Mouse (Mus musculus): Measurements from ENCODE around the gene Rin3. TPM values are rescaled to one million over a fixed set of nuclear protein-coding genes. Genes with fewer than 3 reads are reported as not detected.
A peak's percentile ranks its signal among the peaks of the same experiment; 100 is the strongest.

Rin3 gene
- polyA plus RNA-seq, 1 experiment from 2014 or later = 4.2 TPM

DNA sequence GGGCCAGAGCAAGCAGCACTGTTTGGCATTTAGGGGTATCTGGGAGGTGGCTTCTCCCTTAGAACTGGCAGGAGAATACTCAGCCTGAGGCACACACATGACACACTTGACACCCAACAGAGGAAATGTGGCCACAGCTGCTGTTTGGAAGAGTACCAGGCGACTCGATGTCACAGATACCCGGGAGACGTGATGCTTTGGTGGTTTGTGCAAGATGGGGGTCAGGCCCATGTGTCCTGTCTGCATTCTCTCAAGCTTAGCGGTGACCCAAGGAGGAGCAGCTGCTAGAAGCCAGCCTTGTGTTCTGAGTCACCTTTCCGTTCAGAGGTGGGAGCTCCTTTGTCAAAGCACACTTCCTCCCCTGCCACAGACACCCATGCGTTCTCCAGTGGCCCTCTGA is 12.4 kb downstream of the Rin3 start:
- Histone ChIP-seq H3K27me3 (ENCODE audit: low read depth, poor library complexity, severe bottlenecking) (no peaks in the 10 kb centered on the region), H3K4me1 (0 out of 2 replicates have a peak, but pooled peaks cover 2% of the 10 kb centered on the region), H3K27ac (replicated peaks) (no peak overlapping the region), H3K36me3 (no peaks in the 10 kb centered on the region), H3K9me3 (replicated peaks) (no peaks in the 10 kb centered on the region), H3K4me3 (no peak overlapping the region)
- DNase-seq (ENCODE audit: low spot score) = no peak
- 85% methylated on average over 7 of the region's 7 CpGs for WGBS

DNA sequence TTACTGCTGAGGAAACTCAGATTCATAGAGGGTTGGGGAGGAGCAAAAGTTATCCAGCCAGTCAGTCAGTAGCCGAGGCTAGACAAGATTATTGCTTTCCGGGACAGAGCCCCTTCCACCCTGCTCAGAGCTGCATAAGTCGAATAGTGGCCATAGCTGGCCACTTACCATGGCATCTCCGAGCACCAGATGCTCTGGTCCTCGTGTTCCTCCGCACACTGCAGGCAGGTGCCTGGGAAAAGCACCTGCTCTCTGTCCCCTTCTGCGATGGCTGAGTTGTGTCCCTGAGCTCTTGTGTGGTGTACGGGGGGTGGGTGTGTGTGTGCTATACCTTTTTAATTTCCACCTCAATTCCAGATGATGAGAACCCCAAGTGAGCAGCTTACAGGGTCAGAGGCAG is 12.8 kb downstream of the Rin3 start:
- H3K27ac ChIP-seq (replicated peaks) = no peak overlapping the region
- H3K36me3 ChIP-seq = no peaks in the 10 kb centered on the region
- no peaks in the 10 kb centered on the region for H3K27me3 ChIP-seq (ENCODE audit: low read depth, poor library complexity, severe bottlenecking)
- 0 out of 2 replicates have a peak, but pooled peaks cover 2% of the 10 kb centered on the region for H3K4me1 ChIP-seq
- no peak for DNase-seq (ENCODE audit: low spot score)
- no peak overlapping the region for H3K4me3 ChIP-seq
- H3K9me3 ChIP-seq (replicated peaks) = no peaks in the 10 kb centered on the region
- WGBS = 87% methylated on average over 8 of the region's 8 CpGs

DNA sequence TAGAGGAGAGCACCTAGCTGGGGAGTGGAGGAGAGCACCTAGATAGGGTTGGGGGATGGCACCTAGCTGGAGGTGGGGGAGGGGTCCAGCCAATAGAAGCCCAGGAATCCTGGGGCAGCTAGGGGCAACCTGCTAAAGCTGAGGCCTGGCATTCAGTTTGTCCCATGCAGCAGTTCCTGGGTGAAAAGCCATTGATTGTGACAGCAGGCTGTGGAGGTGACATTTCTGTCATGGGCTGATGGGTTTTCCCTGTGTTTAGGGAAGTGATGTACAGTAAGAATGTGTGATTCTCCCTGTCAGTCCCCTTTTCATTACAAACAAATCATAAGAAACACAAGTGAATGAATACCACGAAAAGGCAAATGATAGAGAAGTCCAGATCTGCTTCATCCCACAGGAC is 13.5 kb downstream of the Rin3 start:
- 77% methylated on average over 1 of the region's 1 CpGs for WGBS
- Histone ChIP-seq H3K4me1 (0 out of 2 replicates have a peak, but pooled peaks cover 2% of the 10 kb centered on the region), H3K9me3 (replicated peaks) (no peaks in the 10 kb centered on the region), H3K36me3 (no peaks in the 10 kb centered on the region), H3K27ac (replicated peaks) (no peak overlapping the region), H3K27me3 (ENCODE audit: low read depth, poor library complexity, severe bottlenecking) (no peaks in the 10 kb centered on the region), H3K4me3 (no peak overlapping the region)
- DNase-seq (ENCODE audit: low spot score) = no peak

DNA sequence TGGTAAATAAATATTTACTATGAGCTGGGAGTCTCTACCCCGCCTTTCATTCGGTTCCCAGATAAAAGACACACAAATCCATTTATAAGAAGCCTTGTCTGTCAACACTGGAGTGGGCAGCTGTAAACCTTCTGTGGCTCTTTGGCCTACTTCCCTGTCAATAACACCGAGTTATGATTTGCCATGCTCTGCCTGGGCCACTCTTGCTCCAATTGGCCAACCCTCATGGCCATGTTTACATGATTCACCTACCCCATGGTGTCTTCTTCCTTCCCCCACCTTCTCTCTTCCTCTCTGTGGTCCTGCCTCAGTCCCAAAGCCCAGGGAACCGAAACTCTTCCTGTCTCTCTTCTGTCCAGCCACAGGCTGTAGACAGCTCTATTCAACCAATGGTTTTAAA is 14.1 kb downstream of the Rin3 start:
- 83% methylated on average over 4 of the region's 4 CpGs for WGBS
- Histone ChIP-seq H3K27me3 (ENCODE audit: low read depth, poor library complexity, severe bottlenecking) (no peaks in the 10 kb centered on the region), H3K4me1 (peaks cover 3% of the 10 kb centered on the region; the same call in 1 of the 2 replicates), H3K4me3 (no peak overlapping the region), H3K36me3 (no peaks in the 10 kb centered on the region), H3K27ac (replicated peaks) (no peak overlapping the region), H3K9me3 (replicated peaks) (no peaks in the 10 kb centered on the region)
- no peak for DNase-seq (ENCODE audit: low spot score)

DNA sequence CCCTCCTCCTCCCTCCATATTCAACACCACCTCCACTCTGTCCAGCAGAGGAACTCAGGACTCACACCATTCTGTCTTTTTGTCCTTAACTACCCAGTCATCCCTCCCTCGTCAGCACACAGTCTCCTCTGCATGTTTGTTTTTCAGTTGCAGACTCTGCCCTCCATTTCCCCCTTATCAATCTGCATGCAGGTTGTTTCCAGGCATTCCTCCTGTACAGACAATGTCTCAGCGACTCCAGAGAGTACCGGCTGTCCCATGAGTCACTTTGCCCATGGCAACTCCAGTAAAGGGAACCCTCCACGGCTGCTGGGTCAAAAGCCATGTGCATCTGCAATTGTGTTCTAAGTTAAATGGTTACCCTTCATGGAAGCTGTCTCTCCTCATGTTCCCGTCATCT is 16.4 kb downstream of the Rin3 start:
- Histone ChIP-seq H3K4me3 (no peak overlapping the region), H3K27me3 (ENCODE audit: low read depth, poor library complexity, severe bottlenecking) (no peaks in the 10 kb centered on the region), H3K4me1 (peaks cover 23% of the 10 kb centered on the region), H3K9me3 (replicated peaks) (no peaks in the 10 kb centered on the region), H3K36me3 (no peaks in the 10 kb centered on the region), H3K27ac (replicated peaks) (no peak overlapping the region)
- WGBS = 77% methylated on average over 5 of the region's 5 CpGs
- no peak for DNase-seq (ENCODE audit: low spot score)

DNA sequence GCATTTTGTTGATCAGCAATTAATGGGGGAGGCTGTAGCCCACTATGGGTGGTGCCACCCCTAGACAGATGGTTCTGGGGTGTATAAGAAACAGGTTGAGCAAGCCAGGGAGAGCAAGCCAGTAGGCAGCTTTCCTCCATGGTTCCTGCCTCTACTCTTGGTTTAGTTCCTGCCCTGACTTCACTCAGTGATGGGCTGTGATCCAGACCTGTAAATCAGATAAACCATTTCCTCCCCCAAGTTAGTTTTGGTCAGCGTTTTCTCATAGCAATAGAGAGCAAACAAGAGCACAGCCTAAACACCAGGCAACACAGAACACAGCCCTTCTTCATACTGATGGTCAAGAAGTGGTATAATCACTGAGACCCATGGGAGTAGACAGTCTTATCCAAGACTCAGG is 18.7 kb downstream of the Rin3 start:
- H3K36me3 ChIP-seq = no peaks in the 10 kb centered on the region

DNA sequence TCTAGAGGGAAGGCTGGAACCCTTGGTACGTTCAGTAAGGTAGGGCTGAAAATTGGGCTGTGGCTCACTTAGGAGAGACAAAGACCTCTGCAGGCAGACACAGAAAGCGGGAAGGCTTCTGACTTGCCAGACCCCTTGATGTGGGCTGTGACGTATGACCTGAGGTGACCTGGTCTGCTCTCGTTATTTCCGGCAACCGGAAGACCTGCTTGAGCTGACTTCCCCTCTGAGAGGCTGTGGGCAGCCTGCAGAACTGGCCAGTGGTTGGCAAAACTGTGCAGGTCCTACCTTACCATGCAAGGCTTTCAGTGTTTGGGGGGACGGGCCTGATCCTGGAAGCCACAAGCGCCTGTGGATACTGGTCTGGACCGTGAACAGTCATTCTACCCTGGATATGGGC is 19.5 kb downstream of the Rin3 start:
- no peak for DNase-seq (ENCODE audit: low spot score)
- WGBS = 90% methylated on average over 9 of the region's 9 CpGs
- no peak overlapping the region for H3K27ac ChIP-seq (replicated peaks)
- H3K36me3 ChIP-seq = no peaks in the 10 kb centered on the region
- H3K27me3 ChIP-seq (ENCODE audit: low read depth, poor library complexity, severe bottlenecking) = no peaks in the 10 kb centered on the region
- no peaks in the 10 kb centered on the region for H3K9me3 ChIP-seq (replicated peaks)
- peaks cover 29% of the 10 kb centered on the region for H3K4me1 ChIP-seq
- H3K4me3 ChIP-seq = no peak overlapping the region

More for the DNA sequence above, 18.7 kb downstream of the Rin3 start:
- H3K4me3 ChIP-seq = no peak overlapping the region
- H3K27me3 ChIP-seq (ENCODE audit: low read depth, poor library complexity, severe bottlenecking) = no peaks in the 10 kb centered on the region
- no peak for DNase-seq (ENCODE audit: low spot score)
- H3K9me3 ChIP-seq (replicated peaks) = no peaks in the 10 kb centered on the region
- peaks cover 29% of the 10 kb centered on the region for H3K4me1 ChIP-seq
- 70% methylated on average over 1 of the region's 1 CpGs for WGBS
- H3K27ac ChIP-seq (replicated peaks) = no peak overlapping the region

DNA sequence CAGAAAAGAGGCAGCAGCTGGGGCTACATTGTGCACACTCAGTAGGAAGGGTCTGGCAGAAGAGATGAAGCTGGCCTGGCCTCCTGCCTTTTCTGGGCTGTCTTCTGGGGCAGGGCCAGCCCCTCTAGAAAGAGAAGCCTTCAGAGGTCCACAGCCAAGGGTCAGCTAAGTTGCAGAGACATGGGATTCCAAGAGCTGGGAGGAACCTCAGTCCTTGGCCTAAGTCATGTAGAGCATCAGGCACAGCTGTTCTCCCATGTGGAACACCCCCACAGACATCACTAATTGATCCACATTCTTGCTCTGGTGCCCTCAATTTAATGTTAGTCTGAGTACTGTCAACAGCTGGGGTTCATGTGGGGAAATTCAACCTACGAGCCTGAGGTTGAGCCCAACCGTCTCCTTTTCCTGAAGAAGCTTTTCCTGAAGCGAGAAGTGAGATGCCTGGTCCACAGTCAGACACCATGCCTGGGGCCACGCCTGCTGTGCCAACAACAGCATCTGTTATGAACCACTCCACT is 20.0 kb downstream of the Rin3 start:
- Histone ChIP-seq H3K4me3 (no peak overlapping the region), H3K9me3 (replicated peaks) (no peaks in the 10 kb centered on the region), H3K27me3 (ENCODE audit: low read depth, poor library complexity, severe bottlenecking) (no peaks in the 10 kb centered on the region), H3K27ac (replicated peaks) (peak overlapping the region; percentile 49; the same call in 1 of the 2 replicates), H3K4me1 (peaks cover 29% of the 10 kb centered on the region), H3K36me3 (no peaks in the 10 kb centered on the region)
- no peak for DNase-seq (ENCODE audit: low spot score)
- WGBS = 74% methylated on average over 4 of the region's 4 CpGs

DNA sequence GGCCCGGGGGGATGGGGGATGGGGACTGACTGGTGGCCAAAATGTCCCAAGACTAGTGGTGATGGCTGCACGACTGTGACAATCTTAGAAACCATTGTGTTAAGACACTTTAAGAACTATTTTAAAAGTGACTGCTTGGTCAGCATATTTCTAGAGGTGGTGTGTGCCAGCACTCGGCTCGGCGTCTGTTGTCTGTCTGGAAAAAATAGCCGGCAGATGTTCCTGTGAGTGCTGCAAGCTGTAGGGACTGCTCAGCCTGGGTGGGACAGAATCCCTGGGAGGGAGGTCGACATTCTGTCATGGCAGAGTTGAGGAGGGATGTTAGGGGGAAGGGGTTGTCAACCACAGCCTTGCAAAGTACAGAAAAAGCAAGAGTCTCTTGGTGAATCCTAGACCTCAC is 21.0 kb downstream of the Rin3 start:
- Histone ChIP-seq H3K27ac (replicated peaks) (0 out of 2 replicates have a peak overlapping the region, but pooled peaks have one; percentile 38), H3K36me3 (no peaks in the 10 kb centered on the region), H3K9me3 (replicated peaks) (no peaks in the 10 kb centered on the region), H3K4me3 (no peak overlapping the region), H3K4me1 (peaks cover 31% of the 10 kb centered on the region), H3K27me3 (ENCODE audit: low read depth, poor library complexity, severe bottlenecking) (no peaks in the 10 kb centered on the region)
- no peak for DNase-seq (ENCODE audit: low spot score)
- WGBS = 67% methylated on average over 7 of the region's 7 CpGs

DNA sequence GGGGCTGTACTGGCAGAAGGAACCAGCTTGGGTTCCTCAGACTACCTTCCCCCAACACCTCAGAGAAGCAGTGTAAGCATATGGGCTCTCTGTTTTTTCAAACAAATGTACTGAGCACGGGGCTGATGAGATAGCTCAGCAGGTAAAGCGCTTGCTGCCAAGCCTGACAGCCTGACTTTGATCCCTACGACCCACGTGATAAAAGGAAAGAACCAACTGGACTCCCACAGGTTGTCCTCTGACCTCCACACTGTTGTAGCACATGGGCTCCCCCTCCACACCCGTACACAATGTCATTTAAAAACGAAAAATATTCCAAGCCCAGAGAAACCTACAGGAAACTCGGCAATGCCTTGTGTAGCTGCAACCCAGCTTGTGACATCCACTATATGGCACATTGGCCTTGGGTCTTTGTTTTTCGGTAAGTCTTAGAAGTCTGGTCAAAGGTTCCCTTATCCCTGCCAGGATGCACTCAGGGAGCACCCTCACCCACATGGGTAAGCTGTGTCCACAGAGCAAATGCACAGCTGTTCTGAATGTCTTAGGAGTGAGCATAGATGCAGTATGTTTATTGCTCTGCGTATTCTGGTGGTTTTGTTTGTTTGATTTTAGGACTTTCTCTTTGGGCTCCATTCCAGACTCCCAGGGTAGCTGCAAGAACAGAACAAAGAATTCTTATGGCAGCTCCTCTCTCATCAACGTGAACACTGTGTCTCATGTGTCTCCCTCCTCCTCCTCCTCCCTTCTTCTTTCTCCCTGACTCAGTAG is 22.4 kb downstream of the Rin3 start:
- Histone ChIP-seq H3K9me3 (replicated peaks) (no peaks in the 10 kb centered on the region), H3K27ac (replicated peaks) (no peak overlapping the region), H3K4me1 (peaks cover 31% of the 10 kb centered on the region), H3K27me3 (ENCODE audit: low read depth, poor library complexity, severe bottlenecking) (no peaks in the 10 kb centered on the region), H3K4me3 (no peak overlapping the region), H3K36me3 (no peaks in the 10 kb centered on the region)
- 69% methylated on average over 10 of the region's 10 CpGs for WGBS
- no peak for DNase-seq (ENCODE audit: low spot score)

DNA sequence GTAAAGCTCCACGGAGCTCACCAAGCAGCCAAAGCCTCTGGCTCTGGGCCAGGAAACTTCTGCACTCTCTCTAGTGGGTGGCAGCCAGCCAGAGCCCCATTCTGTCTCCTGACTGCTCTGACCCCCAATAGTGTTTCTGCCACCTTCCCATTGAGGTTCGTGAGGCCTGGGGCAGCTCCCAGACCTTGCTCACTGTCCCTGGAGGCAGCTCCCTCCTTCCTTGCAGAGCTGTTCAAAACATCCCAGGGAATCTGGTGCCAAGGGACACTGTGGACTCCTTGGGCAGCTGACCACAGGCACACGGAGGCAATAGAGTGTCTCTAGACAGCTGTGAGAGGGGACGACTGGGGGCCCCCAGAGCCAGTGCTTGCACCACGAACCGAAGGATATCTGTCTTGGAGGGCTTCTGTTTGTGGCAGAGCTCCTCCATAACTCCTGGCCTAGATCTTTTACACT is 25.2 kb downstream of the Rin3 start:
- WGBS = 85% methylated on average over 6 of the region's 6 CpGs
- H3K36me3 ChIP-seq = no peaks in the 10 kb centered on the region
- H3K4me1 ChIP-seq = peaks cover 20% of the 10 kb centered on the region
- H3K27ac ChIP-seq (replicated peaks) = no peak overlapping the region
- H3K4me3 ChIP-seq = no peak overlapping the region
- H3K9me3 ChIP-seq (replicated peaks) = no peaks in the 10 kb centered on the region
- DNase-seq (ENCODE audit: low spot score) = no peak
- no peaks in the 10 kb centered on the region for H3K27me3 ChIP-seq (ENCODE audit: low read depth, poor library complexity, severe bottlenecking)

DNA sequence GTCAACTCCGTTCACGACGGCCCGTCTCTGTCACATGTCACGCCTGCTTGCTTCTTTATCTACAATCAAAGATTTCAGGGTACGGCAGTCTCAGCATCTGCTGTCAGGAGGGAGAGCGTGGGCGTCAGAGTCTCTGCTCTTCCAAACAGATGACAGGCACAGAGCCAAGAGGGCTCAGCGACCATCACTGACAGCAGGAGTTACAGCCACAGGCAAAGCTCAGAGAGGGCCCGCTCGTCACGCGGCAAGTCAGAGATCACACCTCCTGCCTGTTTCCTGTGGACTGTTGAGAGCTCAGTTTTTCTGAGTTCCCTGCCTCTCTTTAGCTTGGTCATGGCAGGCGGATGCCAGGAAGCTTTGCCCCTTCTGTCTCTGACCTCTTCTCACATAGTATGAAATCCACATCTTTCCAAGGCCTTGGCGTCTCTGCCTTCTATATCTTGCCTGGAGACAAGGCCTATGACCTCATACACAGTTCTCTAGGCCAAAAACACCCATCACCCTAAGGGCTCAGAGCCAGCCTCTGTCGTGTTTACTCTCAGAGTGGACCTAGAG is 25.7 kb downstream of the Rin3 start:
- Histone ChIP-seq H3K36me3 (no peaks in the 10 kb centered on the region), H3K4me1 (peaks cover 17% of the 10 kb centered on the region), H3K27ac (replicated peaks) (no peak overlapping the region), H3K4me3 (no peak overlapping the region), H3K9me3 (replicated peaks) (no peaks in the 10 kb centered on the region), H3K27me3 (ENCODE audit: low read depth, poor library complexity, severe bottlenecking) (no peaks in the 10 kb centered on the region)
- DNase-seq (ENCODE audit: low spot score) = no peak
- 84% methylated on average over 16 of the region's 16 CpGs for WGBS

DNA sequence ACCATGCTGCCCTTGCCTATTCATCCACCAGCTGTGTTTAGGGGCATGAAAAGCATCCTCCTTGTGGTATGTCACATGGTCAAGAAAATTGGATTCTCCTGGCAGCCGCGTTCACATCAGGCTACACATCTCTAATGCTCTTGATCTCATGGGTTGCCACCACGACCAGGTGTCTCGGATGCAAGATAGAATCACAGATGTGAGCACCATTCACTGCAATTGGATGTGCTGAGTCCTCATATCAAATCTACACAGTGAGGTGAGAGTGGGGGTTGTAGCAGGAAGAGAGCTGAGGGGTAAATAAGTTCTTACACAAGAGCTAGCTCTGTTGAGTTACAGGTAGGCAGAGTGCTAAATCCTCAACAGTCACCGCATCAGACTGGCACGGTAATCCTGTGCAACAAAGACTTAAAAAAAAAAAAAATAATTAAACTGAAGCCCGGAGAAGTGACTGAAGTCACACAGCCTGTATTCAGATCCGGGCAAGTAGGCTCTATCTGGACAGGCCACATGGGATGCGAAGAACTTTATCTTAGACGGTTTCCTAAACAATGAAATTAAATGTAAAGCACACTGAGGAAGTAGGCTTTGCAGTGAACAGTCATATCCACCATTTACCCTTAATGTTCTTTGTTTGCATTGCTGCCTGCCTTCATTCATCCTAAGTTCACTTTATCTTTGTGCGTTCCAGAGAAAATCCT is 26.4 kb downstream of the Rin3 start:
- WGBS = 93% methylated on average over 11 of the region's 11 CpGs
- peaks cover 10% of the 10 kb centered on the region for H3K4me1 ChIP-seq
- H3K36me3 ChIP-seq = no peaks in the 10 kb centered on the region
- H3K4me3 ChIP-seq = no peak overlapping the region
- H3K9me3 ChIP-seq (replicated peaks) = no peaks in the 10 kb centered on the region
- H3K27me3 ChIP-seq (ENCODE audit: low read depth, poor library complexity, severe bottlenecking) = no peaks in the 10 kb centered on the region
- no peak overlapping the region for H3K27ac ChIP-seq (replicated peaks)
- DNase-seq (ENCODE audit: low spot score) = no peak
